Mouse (Mus musculus) stomach, postnatal 0 days (tissue): ENCODE data around the gene Nanos2. TPM values are rescaled to one million over a fixed set of nuclear protein-coding genes. Genes with fewer than 3 reads are reported as not detected.

Source experiments
- ATAC-seq: fragments of 200-750 bp; cut with Nextera tagmentation; 2 replicates; pipeline ENCODE4 v1.8.0; 2017; ENCODE audit not compliant: low FRiP score, low TSS enrichment
- DNase-seq: peaks from one replicate; pipeline ENCODE4 v3.0.0-alpha.2; 2016; ENCODE audit warnings: low spot score
- H3K27ac ChIP-seq: fragments of 300-500 bp; sonication (generic); replicated peaks from 2 replicates; pipeline ENCODE4 v1.5.1; 2014; ENCODE audit warnings: mild to moderate bottlenecking, control low read depth
- H3K27me3 ChIP-seq: fragments of 300-500 bp; sonication (generic); 2 replicates; pipeline ENCODE4 v1.6.1; 2014; ENCODE audit warnings: low read length; ENCODE audit not compliant: control insufficient read depth, insufficient read depth
- H3K36me3 ChIP-seq: fragments of 300-500 bp; sonication (generic); 2 replicates; pipeline ENCODE4 v1.6.1; 2014; ENCODE audit warnings: low read length, mixed read lengths; ENCODE audit not compliant: control insufficient read depth, insufficient read depth
- H3K4me1 ChIP-seq: fragments of 300-500 bp; sonication (generic); replicated peaks from 2 replicates; pipeline ENCODE4 v1.6.1; 2014; ENCODE audit warnings: antibody characterized with exemption; ENCODE audit not compliant: control insufficient read depth, insufficient read depth
- H3K4me2 ChIP-seq: fragments of 300-500 bp; sonication (generic); replicated peaks from 2 replicates; pipeline ENCODE4 v1.6.1; 2014; ENCODE audit warnings: low read depth, mild to moderate bottlenecking, control low read depth, moderate library complexity
- H3K4me3 ChIP-seq: fragments of 300-500 bp; sonication (generic); 2 replicates; pipeline ENCODE4 v1.5.1; 2014; ENCODE audit warnings: low read depth, low read length, control low read depth
- H3K9ac ChIP-seq: fragments of 300-500 bp; sonication (generic); 2 replicates; pipeline ENCODE4 v1.6.1; 2014; ENCODE audit warnings: mild to moderate bottlenecking, low read length, control low read depth, mixed read lengths
- H3K9me3 ChIP-seq: fragments of 300-500 bp; sonication (generic); 2 replicates; pipeline ENCODE4 v1.6.1; 2016; ENCODE audit warnings: low read length; ENCODE audit not compliant: control insufficient read depth
- CTCF ChIP-seq: IDR thresholded peaks from 2 replicates; pipeline ENCODE4 v1.5.1; 2016; ENCODE audit warnings: antibody characterized with exemption, low read depth, mild to moderate bottlenecking, moderate library complexity
- EP300 ChIP-seq: optimal IDR thresholded peaks from 2 replicates; pipeline ENCODE3; 2016; ENCODE audit warnings: antibody characterized with exemption
- WGBS: fragments of 180-500 bp; shearing (Covaris S2); extraction: QIAGEN DNeasy Blood & Tissue Kit; methylation state at CpG from one replicate; pipeline ENCODE4 v1.1.7; 2014; 5-methylcytosine and 5-hydroxymethylcytosine counted together
- polyA plus RNA-seq: library from polyadenylated mRNA; unstranded; fragments of >200 nt; fragmentation: Nextera tagmentation; extraction: Ambion mirVana; gene quantifications from 2 replicates; pipeline ENCODE4 v1.2.1, GENCODE M21; 2015

The Nanos2 gene
- polyA plus RNA-seq, 1 experiment from 2014 or later, result not detected

- peaks cover 7% of the 10 kb centered on the region; the same call in 1 of the 2 replicates for H3K4me1 ChIP-seq
- 48% methylated on average over 13 of the region's 13 CpGs for WGBS
- DNase-seq (peak; percentile 85), ATAC-seq (peak; percentile 41)
- no peaks in the 10 kb centered on the region for H3K36me3 ChIP-seq
- no peaks in the 10 kb centered on the region for H3K27me3 ChIP-seq
- peak overlapping the region; percentile 85 for H3K27ac ChIP-seq
- TF ChIP-seq EP300 (no peak), CTCF (no peak)
- no peaks in the 10 kb centered on the region for H3K9me3 ChIP-seq
- H3K9ac ChIP-seq, result peak overlapping the region; percentile 38; the same call in 1 of the 2 replicates
- H3K4me3 ChIP-seq, result no peak overlapping the region
- H3K4me2 ChIP-seq, result peak overlapping the region; percentile 34; the same call in 1 of the 2 replicates
These were observed 20.1 kb downstream of the Nanos2 start for GRCm38 (mm10) chr7:19007026-19007977.

GRCm38 (mm10) chr7:19010581-19010980 is 23.4 kb downstream of the Nanos2 start:
- WGBS, result 65% methylated on average over 7 of the region's 7 CpGs
- Histone ChIP-seq H3K36me3 (no peaks in the 10 kb centered on the region), H3K9ac (no peak overlapping the region), H3K27me3 (no peaks in the 10 kb centered on the region), H3K4me1 (0 out of 2 replicates have a peak, but pooled peaks cover 2% of the 10 kb centered on the region), H3K4me3 (no peak overlapping the region), H3K9me3 (no peaks in the 10 kb centered on the region), H3K4me2 (no peak overlapping the region), H3K27ac (no peak overlapping the region; the same call in 1 of the 2 replicates)
- TF ChIP-seq EP300 (no peak), CTCF (no peak)
- DNase-seq (peak; percentile 81), ATAC-seq (peak; percentile 58)

- DNase-seq (peak; percentile 80), ATAC-seq (peak; percentile 53)
- no peaks in the 10 kb centered on the region for H3K27me3 ChIP-seq
- peak overlapping the region; percentile 67 for H3K4me2 ChIP-seq
- peak overlapping the region; percentile 30 for H3K4me3 ChIP-seq
- 1% methylated on average over 31 of the region's 31 CpGs for WGBS
- no peaks in the 10 kb centered on the region for H3K36me3 ChIP-seq
- no peaks in the 10 kb centered on the region for H3K4me1 ChIP-seq
- H3K9me3 ChIP-seq, result no peaks in the 10 kb centered on the region
- H3K27ac ChIP-seq, result peak overlapping the region; percentile 77
- peak overlapping the region; percentile 75 for H3K9ac ChIP-seq
- TF ChIP-seq EP300 (no peak), CTCF (no peak)
These were observed 24.9 kb downstream of the Nanos2 start for GRCm38 (mm10) chr7:19012025-19012621.

DNA sequence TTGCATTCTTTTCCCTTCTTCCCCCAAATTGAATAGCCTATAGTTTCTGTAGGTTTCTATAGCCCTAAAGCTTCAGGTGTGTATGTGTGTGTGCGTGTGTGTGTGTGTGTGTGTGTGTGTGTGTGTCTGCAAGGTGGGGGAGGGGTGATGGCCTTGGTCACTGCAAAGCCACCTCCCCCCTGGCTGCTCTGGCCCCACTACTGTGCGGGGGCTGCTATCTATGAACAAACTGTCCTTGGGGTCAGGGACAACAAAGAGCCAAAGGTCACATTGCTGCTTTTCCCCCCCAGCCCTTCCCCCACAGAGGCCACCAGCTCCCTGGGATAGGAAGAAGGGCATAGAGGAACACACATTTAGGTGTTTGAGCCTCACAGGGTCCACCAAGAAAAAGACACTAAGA is 25.7 kb downstream of the Nanos2 start:
- Histone ChIP-seq H3K9ac (no peak overlapping the region), H3K36me3 (no peaks in the 10 kb centered on the region), H3K4me2 (peak overlapping the region; percentile 67; the same call in 1 of the 2 replicates), H3K27ac (no peak overlapping the region), H3K27me3 (no peaks in the 10 kb centered on the region), H3K4me1 (no peaks in the 10 kb centered on the region), H3K9me3 (no peaks in the 10 kb centered on the region), H3K4me3 (no peak overlapping the region)
- no peak for DNase-seq
- no peak for TF ChIP-seq CTCF
- TF ChIP-seq EP300, result no peak
- WGBS, result 31% methylated on average over 2 of the region's 2 CpGs
- ATAC-seq, result no peak

- WGBS, result 63% methylated on average over 15 of the region's 15 CpGs
- H3K9me3 ChIP-seq, result no peaks in the 10 kb centered on the region
- ATAC-seq (no peak), DNase-seq (no peak)
- H3K27me3 ChIP-seq, result no peaks in the 10 kb centered on the region
- H3K4me3 ChIP-seq, result no peak overlapping the region
- no peaks in the 10 kb centered on the region for H3K4me1 ChIP-seq
- no peak overlapping the region for H3K4me2 ChIP-seq
- no peaks in the 10 kb centered on the region for H3K36me3 ChIP-seq
- H3K27ac ChIP-seq, result no peak overlapping the region
- H3K9ac ChIP-seq, result no peak overlapping the region
- TF ChIP-seq CTCF, result peak; percentile 11; the same call in 1 of the 2 replicates
- no peak for TF ChIP-seq EP300
These were observed 27.3 kb downstream of the Nanos2 start for GRCm38 (mm10) chr7:19014452-19014851.
